Mouse (Mus musculus): ENCODE measurements around the gene Pde9a. TPM values are rescaled to one million over a fixed set of nuclear protein-coding genes. Genes with fewer than 3 reads are reported as not detected.
A peak's percentile ranks its signal among the peaks of the same experiment; 100 is the strongest.

Pde9a gene
- total and polyA plus RNA-seq, 3 experiments, result 0.56 TPM; not detected in 2

DNA sequence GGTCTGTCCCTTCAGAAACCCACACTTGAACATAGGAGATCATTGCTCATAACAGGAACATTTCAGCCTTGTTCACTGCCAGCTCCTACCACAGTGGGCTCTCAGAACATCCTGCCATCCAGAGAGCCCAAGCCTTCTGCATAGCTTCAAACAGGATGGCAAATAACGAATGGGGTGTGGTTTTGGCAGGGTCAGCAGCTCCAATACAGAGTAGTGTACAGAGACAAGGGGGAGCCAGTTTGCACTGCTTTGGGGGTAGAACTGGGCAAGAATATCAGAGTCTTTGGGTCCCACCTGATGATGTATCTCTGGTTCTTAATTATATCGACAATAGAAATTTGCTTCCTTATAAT, 33.6 kb downstream of the Pde9a start:
- TF ChIP-seq HCFC1 (IDR thresholded peaks at IDR 0.05; ENCODE audit: low read depth, low read length) (no peak), CHD1 (IDR thresholded peaks at IDR 0.05; ENCODE audit: low read depth, low read length) (no peak), USF2 (IDR thresholded peaks at IDR 0.05; ENCODE audit: borderline replicate concordance in 1 of 2, insufficient read depth in 1 of 2, low read depth in 1 of 2, low read length in 2 of 2) (no peak), UBTF (IDR thresholded peaks at IDR 0.05; ENCODE audit: borderline replicate concordance, insufficient read depth, low read depth, low read length) (no peak), NRF1 (IDR thresholded peaks at IDR 0.05; ENCODE audit: insufficient read depth, low read depth, low read length, poor library complexity, severe bottlenecking) (no peak), ETS1 (IDR thresholded peaks at IDR 0.05; ENCODE audit: low read depth, low read length) (no peak), CTCF (IDR thresholded peaks at IDR 0.05 in 2 of 3, conservative IDR thresholded peaks at IDR 0.05 in 1 of 3; ENCODE audit: control insufficient read depth in 1 of 3, insufficient read depth in 1 of 3, low read depth in 2 of 3, low read length in 3 of 3, poor library complexity in 1 of 3, severe bottlenecking in 1 of 3) (no peak), ZKSCAN1 (IDR thresholded peaks at IDR 0.05; ENCODE audit: low read depth, low read length) (no peak), POLR2AphosphoS2 (IDR thresholded peaks at IDR 0.05; ENCODE audit: low read length) (no peak), MAZ (IDR thresholded peaks at IDR 0.05; ENCODE audit: low read depth, low read length) (no peak), GABPA (IDR thresholded peaks at IDR 0.05; ENCODE audit: low read depth, low read length) (no peak), BHLHE40 (IDR thresholded peaks at IDR 0.05; ENCODE audit: borderline replicate concordance, low read depth, low read length) (no peak), POLR2A (IDR thresholded peaks at IDR 0.05; ENCODE audit: control insufficient read depth in 1 of 2, insufficient read depth in 1 of 2, low read depth in 1 of 2, low read length in 2 of 2, poor library complexity in 1 of 2) (no peak), POLR2AphosphoS5 (IDR thresholded peaks at IDR 0.05; ENCODE audit: borderline replicate concordance, low read depth, low read length) (no peak), MXI1 (IDR thresholded peaks at IDR 0.05; ENCODE audit: low read depth, low read length) (no peak), RAD21 (IDR thresholded peaks at IDR 0.05; ENCODE audit: low read depth, low read length) (no peak), ZNF384 (IDR thresholded peaks at IDR 0.05; ENCODE audit: low read depth, low read length) (no peak), MEF2A (IDR thresholded peaks at IDR 0.05; ENCODE audit: extremely low read depth, insufficient replicate concordance, low read depth, low read length, poor library complexity, severe bottlenecking) (no peak)
- no peak for DNase-seq (ENCODE audit: low read depth, low spot score)

DNA sequence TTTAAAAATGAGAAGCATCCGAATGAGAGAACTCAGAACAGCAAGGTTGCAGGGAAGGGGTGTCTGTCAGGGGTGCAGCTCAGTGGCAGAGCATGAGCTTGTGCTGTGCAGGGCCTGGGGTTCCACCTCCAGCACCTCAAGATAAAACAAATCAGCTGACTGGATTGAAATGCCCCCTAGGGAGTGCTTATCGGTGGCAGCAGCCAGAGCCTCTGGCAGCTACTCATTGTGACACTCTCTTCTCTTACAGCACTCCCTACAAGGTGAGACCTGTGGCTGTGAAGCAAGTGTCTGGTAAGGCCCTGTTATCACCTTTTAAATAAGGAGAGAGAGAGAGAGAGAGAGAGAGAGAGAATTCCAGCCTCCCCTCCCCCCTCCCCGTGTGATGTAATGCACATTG, 34.0 kb downstream of the Pde9a start:
- no peaks in the 10 kb centered on the region for H3K27me3 ChIP-seq (ENCODE audit: control insufficient read depth in 1 of 2, insufficient read depth in 2 of 2, low read length in 2 of 2)
- no peaks in the 10 kb centered on the region for H3K9me3 ChIP-seq (replicated peaks; ENCODE audit: insufficient read depth, low read length)
- TF ChIP-seq GATA1 (IDR thresholded peaks at IDR 0.05; ENCODE audit: low read depth, low read length), result 0 out of 2 replicates have a peak, but pooled peaks have one; percentile 30
- peak; percentile 66 for TF ChIP-seq ETS1 (IDR thresholded peaks at IDR 0.05; ENCODE audit: low read depth, low read length)
- TF ChIP-seq KAT2A (conservative IDR thresholded peaks at IDR 0.05; ENCODE audit: low read depth, low read length), result no peak
- no peak for TF ChIP-seq NELFE (IDR thresholded peaks at IDR 0.05; ENCODE audit: low read depth, low read length)
- no peak for TF ChIP-seq MYB (IDR thresholded peaks at IDR 0.05; ENCODE audit: low read depth, low read length)
- no peak for TF ChIP-seq TCF12 (IDR thresholded peaks at IDR 0.05; ENCODE audit: low read depth, low read length)
- TF ChIP-seq USF1 (IDR thresholded peaks at IDR 0.05; ENCODE audit: low read depth, low read length), result peak; percentile 43; the same call in 1 of the 2 replicates
- TF ChIP-seq TAL1 (IDR thresholded peaks at IDR 0.05; ENCODE audit: low read length), result peak; percentile 27; the same call in 1 of the 2 replicates
- TF ChIP-seq MYC (IDR thresholded peaks at IDR 0.05; ENCODE audit: low read depth, low read length), result no peak
- no peak for TF ChIP-seq BHLHE40 (IDR thresholded peaks at IDR 0.05; ENCODE audit: borderline replicate concordance, low read depth, low read length)
- no peaks in the 10 kb centered on the region for H3K4me1 ChIP-seq (ENCODE audit: control insufficient read depth in 1 of 2, insufficient read depth in 2 of 2, low read length in 2 of 2)
- no peaks in the 10 kb centered on the region for H3K79me2 ChIP-seq (ENCODE audit: control insufficient read depth, insufficient read depth, low read length, poor library complexity)
- H3K36me3 ChIP-seq (ENCODE audit: control insufficient read depth in 1 of 2, insufficient read depth in 2 of 2, low read length in 2 of 2), result no peaks in the 10 kb centered on the region; a peak in 1 of 4 replicates
- DNase-seq (ENCODE audit: low read depth, low spot score), result peak; percentile 40
- no peak overlapping the region for H3K4me3 ChIP-seq (ENCODE audit: control insufficient read depth in 1 of 2, insufficient read depth in 1 of 2, low read depth in 2 of 2, low read length in 2 of 2)
- H3K27ac ChIP-seq (ENCODE audit: control insufficient read depth, low read depth, low read length), result no peak overlapping the region
- H3K9ac ChIP-seq (ENCODE audit: control insufficient read depth, low read depth, low read length, poor library complexity, severe bottlenecking), result no peak overlapping the region

More for the DNA sequence above, 33.6 kb downstream of the Pde9a start:
- no peak overlapping the region for H3K9ac ChIP-seq (ENCODE audit: control insufficient read depth, low read depth, low read length, poor library complexity, severe bottlenecking)
- H3K4me1 ChIP-seq (ENCODE audit: control insufficient read depth in 1 of 2, insufficient read depth in 2 of 2, low read length in 2 of 2), result no peaks in the 10 kb centered on the region
- H3K36me3 ChIP-seq (ENCODE audit: control insufficient read depth in 1 of 2, insufficient read depth in 2 of 2, low read length in 2 of 2), result no peaks in the 10 kb centered on the region; a peak in 1 of 4 replicates
- no peak overlapping the region for H3K27ac ChIP-seq (ENCODE audit: control insufficient read depth, low read depth, low read length)
- H3K9me3 ChIP-seq (replicated peaks; ENCODE audit: insufficient read depth, low read length), result no peaks in the 10 kb centered on the region
- H3K27me3 ChIP-seq (ENCODE audit: control insufficient read depth in 1 of 2, insufficient read depth in 2 of 2, low read length in 2 of 2), result no peaks in the 10 kb centered on the region
- H3K4me3 ChIP-seq (ENCODE audit: control insufficient read depth in 1 of 2, insufficient read depth in 1 of 2, low read depth in 2 of 2, low read length in 2 of 2), result no peak overlapping the region
- no peaks in the 10 kb centered on the region for H3K79me2 ChIP-seq (ENCODE audit: control insufficient read depth, insufficient read depth, low read length, poor library complexity)
